Mouse (Mus musculus): ENCODE results near the gene Trpm6. TPM values are rescaled to one million over a fixed set of nuclear protein-coding genes. Genes with fewer than 3 reads are reported as not detected.

Gene Trpm6
- total RNA-seq, 1 experiment: 0.80 TPM

GRCm38 (mm10) chr19:18743946-18744345 lies 5.8 kb upstream of the Trpm6 start:
- H3K4me3 ChIP-seq (ENCODE audit: insufficient read depth in 1 of 2, low read depth in 1 of 2, low read length in 2 of 2, poor library complexity in 1 of 2, severe bottlenecking in 1 of 2): no peak overlapping the region
- H3K4me1 ChIP-seq (ENCODE audit: control insufficient read depth in 2 of 2, insufficient read depth in 2 of 2, low read length in 2 of 2, poor library complexity in 1 of 2): no peaks in the 10 kb centered on the region
- H3K9ac ChIP-seq (ENCODE audit: insufficient read depth, low read depth, low read length, poor library complexity, severe bottlenecking): no peak overlapping the region
- DNase-seq (ENCODE audit: low read depth, low spot score): no peak
- H3K27ac ChIP-seq (ENCODE audit: insufficient read depth, low read depth, low read length, poor library complexity, severe bottlenecking): no peak overlapping the region
- in situ Hi-C loops (cut with MboI; ENCODE audit: low sequenced_read_pairs in 2 of 2, unreplicated experiment in 2 of 2): no loop called here
- no peak for TF ChIP-seq ZNF384 (IDR thresholded peaks at IDR 0.05; ENCODE audit: low read depth, low read length)
- no peak for TF ChIP-seq ZC3H11A (IDR thresholded peaks at IDR 0.05; ENCODE audit: borderline replicate concordance, low read depth, low read length)
- TF ChIP-seq HCFC1 (IDR thresholded peaks at IDR 0.05; ENCODE audit: borderline replicate concordance, insufficient read depth, low read length): no peak
- no peak for TF ChIP-seq CHD2 (IDR thresholded peaks at IDR 0.05; ENCODE audit: low read depth, low read length)
- TF ChIP-seq MAFK (IDR thresholded peaks at IDR 0.05; ENCODE audit: insufficient read depth, low read depth, low read length): no peak
- no peaks in the 10 kb centered on the region for H3K9me3 ChIP-seq (ENCODE audit: control insufficient read depth, insufficient read depth, low read depth, low read length)
- H3K36me3 ChIP-seq (ENCODE audit: control insufficient read depth, insufficient read depth, low read length, poor library complexity, severe bottlenecking): no peaks in the 10 kb centered on the region

GRCm38 (mm10) chr19:18746576-18747340 lies 3.0 kb upstream of the Trpm6 start:
- H3K9me3 ChIP-seq (ENCODE audit: control insufficient read depth, insufficient read depth, low read depth, low read length): no peaks in the 10 kb centered on the region
- H3K9ac ChIP-seq (ENCODE audit: insufficient read depth, low read depth, low read length, poor library complexity, severe bottlenecking): no peak overlapping the region
- TF ChIP-seq HCFC1 (IDR thresholded peaks at IDR 0.05; ENCODE audit: borderline replicate concordance, insufficient read depth, low read length) (no peak), ZC3H11A (IDR thresholded peaks at IDR 0.05; ENCODE audit: borderline replicate concordance, low read depth, low read length) (no peak), ZNF384 (IDR thresholded peaks at IDR 0.05; ENCODE audit: low read depth, low read length) (no peak), MAFK (IDR thresholded peaks at IDR 0.05; ENCODE audit: insufficient read depth, low read depth, low read length) (no peak), CHD2 (IDR thresholded peaks at IDR 0.05; ENCODE audit: low read depth, low read length) (no peak)
- no peak for DNase-seq (ENCODE audit: low read depth, low spot score)
- H3K36me3 ChIP-seq (ENCODE audit: control insufficient read depth, insufficient read depth, low read length, poor library complexity, severe bottlenecking): no peaks in the 10 kb centered on the region
- no peak overlapping the region for H3K27ac ChIP-seq (ENCODE audit: insufficient read depth, low read depth, low read length, poor library complexity, severe bottlenecking)
- in situ Hi-C loops (cut with MboI; ENCODE audit: low sequenced_read_pairs in 2 of 2, unreplicated experiment in 2 of 2): no loop called here
- no peak overlapping the region for H3K4me3 ChIP-seq (ENCODE audit: insufficient read depth in 1 of 2, low read depth in 1 of 2, low read length in 2 of 2, poor library complexity in 1 of 2, severe bottlenecking in 1 of 2)
- H3K4me1 ChIP-seq (ENCODE audit: control insufficient read depth in 2 of 2, insufficient read depth in 2 of 2, low read length in 2 of 2, poor library complexity in 1 of 2): no peaks in the 10 kb centered on the region

- Histone ChIP-seq H3K27ac (ENCODE audit: insufficient read depth, low read depth, low read length, poor library complexity, severe bottlenecking) (no peak overlapping the region), H3K4me1 (ENCODE audit: control insufficient read depth in 2 of 2, insufficient read depth in 2 of 2, low read length in 2 of 2, poor library complexity in 1 of 2) (no peaks in the 10 kb centered on the region), H3K9me3 (ENCODE audit: control insufficient read depth, insufficient read depth, low read depth, low read length) (no peaks in the 10 kb centered on the region), H3K36me3 (ENCODE audit: control insufficient read depth, insufficient read depth, low read length, poor library complexity, severe bottlenecking) (no peaks in the 10 kb centered on the region), H3K9ac (ENCODE audit: insufficient read depth, low read depth, low read length, poor library complexity, severe bottlenecking) (no peak overlapping the region), H3K4me3 (ENCODE audit: insufficient read depth in 1 of 2, low read depth in 1 of 2, low read length in 2 of 2, poor library complexity in 1 of 2, severe bottlenecking in 1 of 2) (no peak overlapping the region)
- no peak for DNase-seq (ENCODE audit: low read depth, low spot score)
- TF ChIP-seq HCFC1 (IDR thresholded peaks at IDR 0.05; ENCODE audit: borderline replicate concordance, insufficient read depth, low read length) (no peak), ZNF384 (IDR thresholded peaks at IDR 0.05; ENCODE audit: low read depth, low read length) (no peak), MAFK (IDR thresholded peaks at IDR 0.05; ENCODE audit: insufficient read depth, low read depth, low read length) (no peak), ZC3H11A (IDR thresholded peaks at IDR 0.05; ENCODE audit: borderline replicate concordance, low read depth, low read length) (no peak), CHD2 (IDR thresholded peaks at IDR 0.05; ENCODE audit: low read depth, low read length) (no peak)
- in situ Hi-C loops (cut with MboI; ENCODE audit: low sequenced_read_pairs in 2 of 2, unreplicated experiment in 2 of 2): no loop called here
Observed at GRCm38 (mm10) chr19:18747379-18747778, 2.4 kb upstream of the Trpm6 start.

- H3K4me1 ChIP-seq (ENCODE audit: control insufficient read depth in 2 of 2, insufficient read depth in 2 of 2, low read length in 2 of 2, poor library complexity in 1 of 2): peaks cover 2 to 3% of the 10 kb centered on the region in 2 experiments; a peak in 1 of 4 replicates
Observed at GRCm38 (mm10) chr19:18757191-18757590, 7.4 kb downstream of the Trpm6 start.

More at GRCm38 (mm10) chr19:18757191-18757590, 7.4 kb downstream of the Trpm6 start:
- no peak for TF ChIP-seq HCFC1 (IDR thresholded peaks at IDR 0.05; ENCODE audit: borderline replicate concordance, insufficient read depth, low read length)
- no peak for TF ChIP-seq ZNF384 (IDR thresholded peaks at IDR 0.05; ENCODE audit: low read depth, low read length)
- TF ChIP-seq CHD2 (IDR thresholded peaks at IDR 0.05; ENCODE audit: low read depth, low read length): no peak
- no peak for TF ChIP-seq MAFK (IDR thresholded peaks at IDR 0.05; ENCODE audit: insufficient read depth, low read depth, low read length)
- no peak for TF ChIP-seq ZC3H11A (IDR thresholded peaks at IDR 0.05; ENCODE audit: borderline replicate concordance, low read depth, low read length)
- H3K4me3 ChIP-seq (ENCODE audit: insufficient read depth in 1 of 2, low read depth in 1 of 2, low read length in 2 of 2, poor library complexity in 1 of 2, severe bottlenecking in 1 of 2): no peak overlapping the region
- H3K27ac ChIP-seq (ENCODE audit: insufficient read depth, low read depth, low read length, poor library complexity, severe bottlenecking): no peak overlapping the region
- in situ Hi-C loops (cut with MboI; ENCODE audit: low sequenced_read_pairs in 2 of 2, unreplicated experiment in 2 of 2): no loop called here
- H3K9ac ChIP-seq (ENCODE audit: insufficient read depth, low read depth, low read length, poor library complexity, severe bottlenecking): no peak overlapping the region
- H3K36me3 ChIP-seq (ENCODE audit: control insufficient read depth, insufficient read depth, low read length, poor library complexity, severe bottlenecking): no peaks in the 10 kb centered on the region
- no peak for DNase-seq (ENCODE audit: low read depth, low spot score)
- H3K9me3 ChIP-seq (ENCODE audit: control insufficient read depth, insufficient read depth, low read depth, low read length): no peaks in the 10 kb centered on the region

All from ES-E14 (cell line).